Mouse (Mus musculus) lung, adult 2 months (tissue): ENCODE data around the gene Zfp62.

Experiments used
- CTCF ChIP-seq: fragments of 200-500 bp; IDR thresholded peaks from 2 replicates; pipeline ENCODE4 v1.5.1; 2011; ENCODE audit warnings: mild to moderate bottlenecking, low read length, control low read depth; ENCODE audit not compliant: insufficient read depth
- POLR2A ChIP-seq: fragments of 200-500 bp; IDR thresholded peaks from 2 replicates; pipeline ENCODE4 v1.6.1; 2011; ENCODE audit warnings: low read depth, mild to moderate bottlenecking, control low read depth, low read length, borderline replicate concordance; ENCODE audit errors: extremely low read depth

GRCm38 (mm10) chr11:49207495-49207894 lies 4.4 kb downstream of the Zfp62 start:
- TF ChIP-seq POLR2A (no peak), CTCF (no peak)
